Mouse (Mus musculus): ENCODE data around the gene Gm10128. TPM values are rescaled to one million over a fixed set of nuclear protein-coding genes. Genes with fewer than 3 reads are reported as not detected.
"Not testable (repeated sequence)": the region's sequence is repeated elsewhere in the genome, so short reads cannot be mapped to it uniquely, and the experiment has no call there.

Gm10128 gene
- total RNA-seq (2021) = not detected

DNA sequence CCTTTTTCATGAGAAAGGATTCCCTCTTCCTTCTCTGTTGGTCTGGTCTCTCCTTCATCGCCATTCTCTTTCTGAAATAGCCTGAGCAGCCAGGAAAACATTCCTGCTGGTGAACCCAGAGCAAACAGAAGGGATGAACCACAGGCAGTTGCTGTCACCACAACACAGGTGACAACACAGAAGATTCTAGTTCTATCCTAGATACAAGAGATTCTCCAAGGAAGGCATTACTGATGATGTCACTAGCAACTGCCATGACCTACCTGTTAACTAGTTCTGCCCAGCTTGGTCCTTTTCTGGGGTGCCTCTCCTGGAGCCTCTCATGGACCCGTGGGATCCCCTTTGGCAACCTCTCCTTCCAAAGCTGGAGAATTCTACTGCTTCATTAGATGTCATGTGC lies at the start of gene Gm10128:
Gm10128 (minus strand) TSS at position 101 of the 400 bp plus-strand sequence.
- not testable (repeated sequence) for DNase-seq

DNA sequence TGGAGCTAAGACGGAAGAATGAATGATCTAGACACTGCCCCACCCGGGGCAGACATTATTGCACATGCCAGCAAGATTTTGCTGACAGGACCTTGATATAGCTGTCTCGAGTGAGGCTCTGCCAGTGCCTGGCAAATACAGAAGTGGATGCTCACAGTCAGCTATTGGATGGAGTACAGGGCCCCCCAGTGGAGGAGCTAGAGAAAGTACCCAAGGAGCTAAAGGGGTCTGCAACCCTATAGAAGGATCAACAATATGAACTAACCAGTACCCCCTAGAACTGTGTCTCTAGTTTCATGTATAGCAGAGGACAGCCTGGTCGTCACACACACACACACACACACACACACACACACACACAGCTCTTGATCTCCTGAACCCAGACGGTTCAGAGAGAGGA lies 37.4 kb upstream of the Gm10128 start:
- peak; percentile 11 for DNase-seq
- intact Hi-C loops (cut with DNase I) = not testable (repeated sequence)

More for the DNA sequence above, at the start of gene Gm10128:
- intact Hi-C loops (cut with DNase I) = not testable (repeated sequence)

DNA sequence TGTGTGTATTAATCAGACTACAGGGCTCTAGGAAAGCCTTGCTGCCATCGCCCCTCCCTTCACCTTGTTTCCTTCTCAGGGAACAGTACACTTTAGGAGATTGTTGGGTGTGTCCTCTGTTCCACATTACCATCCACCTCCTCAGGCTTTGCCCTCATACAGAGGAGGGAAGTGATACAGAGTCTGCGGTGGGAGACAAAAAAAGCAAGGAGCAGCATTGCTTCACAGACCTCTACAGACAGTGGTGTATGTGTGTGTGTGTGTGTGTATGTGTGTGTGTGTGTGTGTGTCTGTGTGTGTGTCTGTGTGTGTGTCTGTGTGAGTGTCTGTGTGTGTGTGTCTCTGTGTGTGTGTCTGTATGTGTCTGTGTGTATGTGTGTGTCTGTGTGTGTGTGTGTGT lies 18.7 kb upstream of the Gm10128 start:
- DNase-seq; intact Hi-C loops (cut with DNase I): not testable (repeated sequence)

DNA sequence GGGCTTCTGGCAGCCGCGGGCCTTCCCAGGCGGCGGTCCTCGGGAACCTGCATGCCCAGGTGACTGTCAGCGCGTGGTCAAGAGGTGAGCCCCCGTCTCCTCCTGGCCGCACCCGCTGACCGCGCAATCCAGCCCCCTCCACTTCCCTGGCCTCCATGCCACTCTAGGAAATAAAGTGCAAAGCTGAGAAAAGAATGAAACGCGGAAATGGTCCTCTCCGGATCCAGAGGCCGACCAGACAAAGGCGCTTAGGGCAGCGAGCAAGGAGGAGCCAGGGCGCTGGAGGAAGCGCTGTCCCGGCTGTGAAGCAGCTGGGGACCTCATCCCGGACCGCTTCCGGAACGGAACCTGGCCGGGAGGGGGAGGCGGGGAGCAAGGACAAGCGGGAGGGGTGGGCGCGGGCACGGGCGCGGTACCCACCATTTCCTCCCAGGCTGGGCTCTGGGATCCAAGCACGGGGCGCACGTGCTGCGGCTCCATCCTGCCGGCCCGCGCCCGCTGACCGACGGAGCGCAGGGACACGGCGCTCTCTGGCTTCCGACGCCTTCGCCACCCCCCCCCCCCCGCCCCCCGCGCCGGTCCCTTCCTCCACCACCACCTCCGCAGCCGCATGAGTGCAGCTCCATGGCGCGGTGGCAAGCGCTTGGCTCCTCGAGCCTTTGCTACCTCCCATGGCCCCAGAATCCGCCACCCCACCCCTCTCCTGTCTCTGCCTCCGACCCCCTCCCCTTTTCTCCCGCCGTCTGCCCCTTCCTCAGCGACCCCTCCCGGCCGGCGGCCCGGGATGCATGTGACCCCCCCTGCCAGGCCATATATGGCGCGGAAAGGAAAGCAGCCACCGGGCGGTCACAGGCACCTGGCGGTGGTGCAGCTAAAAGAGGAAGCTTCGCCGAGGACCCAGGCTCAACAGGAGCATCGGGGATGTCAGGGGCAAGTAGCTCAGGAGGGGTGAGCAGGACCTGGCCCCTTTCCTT lies 14.6 kb upstream of the Gm10128 start:
- peak; percentile 17 for DNase-seq
- intact Hi-C loops (cut with DNase I) = not testable (repeated sequence)

DNA sequence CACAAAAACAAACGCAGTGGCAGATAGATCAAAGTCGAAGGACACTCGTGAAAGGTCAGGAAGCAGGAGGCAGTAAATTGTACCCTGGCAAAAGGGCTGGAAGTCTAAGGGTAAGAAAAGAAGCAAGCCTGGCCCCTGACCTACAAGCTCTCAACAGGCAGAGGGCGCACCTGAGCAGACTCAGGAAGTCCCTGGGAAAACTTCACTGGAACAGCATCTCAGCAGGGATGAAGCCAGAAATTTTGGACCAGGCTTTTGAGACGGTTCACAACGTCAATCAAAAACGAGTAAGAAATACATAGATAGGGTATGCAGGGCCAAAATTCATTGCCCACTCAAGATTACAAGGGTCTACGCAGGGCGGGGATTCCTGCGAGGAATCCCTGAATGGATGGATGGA lies 13.7 kb upstream of the Gm10128 start:
- intact Hi-C loops (cut with DNase I); DNase-seq: not testable (repeated sequence)

- DNase-seq; intact Hi-C loops (cut with DNase I): not testable (repeated sequence)
Observed at GRCm38 (mm10) chr14:7595492-7595891, 48.3 kb downstream of the Gm10128 start, which contains the start of gene Gm10338. Gene Gm10338, minus strand, starts transcription at chr14:7595592.

Other genes starting within 250 kb of the Gm10128 start
- gene Gm3755, start 193.1 kb downstream of the Gm10128 start, total RNA-seq (2021) = not detected
- gene Gm3752, start 160.2 kb downstream of the Gm10128 start, total RNA-seq (2021) = 1 to 10 TPM; 8.1 to 8.7 TPM
- gene Gm3558, start 75.4 kb downstream of the Gm10128 start, total RNA-seq (2021) = 10 to 100 TPM; 27.9 to 28.2 TPM
- gene Gm10338, start 48.4 kb downstream of the Gm10128 start, total RNA-seq (2021) = not detected
- gene Gm26661, start 147.6 kb upstream of the Gm10128 start, total RNA-seq (2021) = not detected
- gene Flnb, start 174.0 kb upstream of the Gm10128 start, total RNA-seq (2021) = 10 to 100 TPM; 36.3 to 44.4 TPM

All from left cerebral cortex, postnatal 4 days (tissue).